Mouse (Mus musculus) adrenal gland, adult 10 weeks (tissue): ENCODE results near the gene Kcnd3. TPM values are rescaled to one million over a fixed set of nuclear protein-coding genes. Genes with fewer than 3 reads are reported as not detected.

Experiments used
- polyA plus RNA-seq: library from polyadenylated mRNA; stranded (reverse); fragments of 350-450 nt; fragmentation: Illumina TruSeq; extraction: RNeasy Lipid Tissue Mini Kit (QIAGEN cat#74804); gene quantifications from one replicate; pipeline ENCODE4 v1.2.3, GENCODE M21; 2014; ENCODE audit warnings: low read depth, low replicate concordance

Kcnd3 gene
- polyA plus RNA-seq: 8.2 TPM

DNA sequence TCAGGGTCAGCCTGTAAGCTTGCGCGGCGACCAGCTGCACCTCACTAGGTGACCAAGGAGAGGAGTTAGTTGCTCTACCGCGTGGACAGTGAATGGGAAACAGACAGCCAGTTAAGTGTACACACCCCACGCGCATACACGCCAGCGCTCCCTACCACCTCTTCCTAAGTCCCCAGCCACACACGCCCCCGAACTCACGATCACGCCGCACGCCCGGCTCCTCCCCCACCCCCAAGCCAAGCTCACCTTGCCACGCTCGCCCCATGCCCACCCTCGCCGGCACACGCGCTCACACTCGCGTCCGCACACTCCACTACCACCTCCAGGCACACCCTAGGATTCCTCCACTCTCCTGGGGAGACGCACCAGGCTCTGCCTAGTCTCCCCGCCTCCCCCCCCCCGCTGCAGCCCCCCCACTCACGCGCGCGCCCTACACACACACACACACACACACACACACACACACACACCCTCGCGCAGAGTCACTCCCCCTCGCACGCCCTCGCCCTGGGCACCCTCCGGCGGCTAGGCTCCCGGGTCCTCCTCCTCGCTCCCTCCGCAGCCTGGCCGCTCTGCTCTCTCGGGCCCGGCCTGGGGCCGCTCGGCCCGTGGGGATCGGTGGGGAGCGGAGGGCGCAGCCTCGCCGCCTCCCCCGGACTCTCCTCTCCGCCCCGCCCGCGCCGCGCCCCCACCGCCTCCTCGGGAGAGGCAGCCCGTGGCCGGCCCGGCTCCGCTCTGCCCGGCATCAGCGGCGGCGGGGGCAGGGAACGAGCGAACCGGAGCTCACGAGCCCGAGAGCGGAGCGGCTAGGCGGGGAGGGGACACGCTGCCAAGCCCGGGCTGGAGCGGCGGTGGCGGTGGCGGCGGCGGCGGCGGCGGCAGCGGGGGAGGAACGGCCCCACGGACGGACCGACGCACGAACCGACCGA, at the start of gene Kcnd3:
Kcnd3 (plus strand) TSS at position 704 of the 929 bp plus-strand sequence.

DNA sequence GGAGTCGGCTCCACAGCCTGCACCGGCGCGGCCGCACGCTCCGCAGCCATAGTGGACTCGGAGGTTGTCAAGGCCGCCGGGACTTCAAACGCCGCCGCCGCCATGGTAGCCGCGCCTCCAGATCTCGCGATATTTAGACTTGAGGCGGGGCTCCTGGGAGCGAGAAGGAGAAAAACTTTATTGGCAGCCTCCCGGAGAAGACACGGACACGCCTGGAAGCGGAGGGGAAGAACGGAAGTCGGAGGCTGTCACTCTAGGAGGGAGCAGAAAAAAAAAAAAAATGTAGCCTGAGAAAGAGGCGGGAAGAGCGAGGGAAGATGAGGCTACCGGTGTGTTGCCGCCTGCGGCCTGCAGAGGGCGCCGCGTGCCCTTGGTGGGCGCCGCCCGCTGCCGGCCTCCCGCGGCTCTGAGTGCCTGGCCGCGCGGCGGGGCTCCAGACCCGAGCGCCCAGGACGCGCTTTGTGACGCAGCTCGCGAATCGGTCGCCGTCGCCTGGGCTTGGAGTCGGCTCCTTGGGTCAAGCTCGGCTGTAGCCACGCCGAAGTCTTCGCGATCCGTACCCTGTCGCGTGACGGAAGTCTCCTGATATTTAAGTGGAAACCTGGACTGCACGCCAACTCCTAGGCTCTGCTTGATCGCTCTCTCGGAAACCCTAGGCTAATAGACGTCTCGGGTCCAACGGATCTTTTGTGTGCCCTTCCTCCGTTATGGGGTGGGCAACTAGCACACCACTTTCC, 235.4 kb downstream of the Kcnd3 start, which contains the start of gene Ddx20:
Ddx20 (minus strand) TSS at position 251 of the 737 bp plus-strand sequence.

GRCm38 (mm10) chr3:105704031-105705008, 252.2 kb downstream of the Kcnd3 start, which contains the start of gene Inka2:
Gene Inka2 (plus strand): TSS chr3:105704599.

Other genes starting within 250 kb of the Kcnd3 start
- 42.2 TPM for gene Ddx20, start 235.2 kb downstream of the Kcnd3 start, polyA plus RNA-seq